16 mouse cellular contexts compared by ENCODE assay signal in the genomic region with DNA sequence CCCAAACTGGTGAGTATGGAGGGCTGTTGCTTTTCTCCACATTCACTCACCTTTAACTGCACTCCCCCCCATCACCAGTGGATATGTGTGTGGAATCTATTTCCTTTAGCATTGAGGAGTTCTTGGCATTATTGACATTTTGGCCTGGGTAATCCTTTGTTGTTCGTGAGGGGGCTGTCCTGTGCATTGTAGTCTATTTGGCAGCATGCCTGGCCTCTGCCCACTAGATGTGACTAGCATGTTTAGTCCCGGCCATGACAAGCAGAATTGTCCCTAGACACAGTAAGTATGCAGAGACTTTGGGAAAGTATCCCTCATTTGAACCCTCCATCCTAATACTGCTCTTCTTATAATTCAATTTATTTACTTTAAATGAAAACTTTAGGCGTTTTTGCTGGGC. TPM values are rescaled to one million over a fixed set of nuclear protein-coding genes. Genes with fewer than 3 reads are reported as not detected.
A peak's percentile ranks its signal among the peaks of the same experiment; 100 is the strongest.
DNase-seq lines count a peak whose midpoint lies in the region; ATAC-seq lines count a peak whose summit lies in the region.
"Had no signal": no experiment of that assay in that cellular context is flagged by ENCODE, and none has a peak within 500 bp of the region (broad histone marks: within the 10 kb centered on the region; RNA-seq: fewer than 3 reads in every experiment).

No protein-coding gene starts in this region.

- ATAC-seq in forebrain, embryonic 13.5 days: peak; percentile 58; the same call in 1 of the 2 replicates
- no peak for ATAC-seq in forebrain, embryonic 12.5 days (ENCODE audit: low FRiP score)

- H3K36me3 ChIP-seq in forebrain, embryonic 13.5 days (ENCODE audit: poor library complexity, severe bottlenecking): no peaks in the 10 kb centered on the region
- H3K36me3 ChIP-seq in forebrain, embryonic 12.5 days (replicated peaks): no peaks in the 10 kb centered on the region
- H3K36me3 ChIP-seq: heart, embryonic 15.5 days; kidney, embryonic 15.5 days; liver, embryonic 13.5 days; stomach, embryonic 15.5 days had no signal

- H3K9me3 ChIP-seq in forebrain, embryonic 13.5 days (replicated peaks): no peaks in the 10 kb centered on the region
- H3K9me3 ChIP-seq in forebrain, embryonic 12.5 days: no peaks in the 10 kb centered on the region
- H3K9me3 ChIP-seq: heart, embryonic 15.5 days; kidney, embryonic 15.5 days; liver, embryonic 13.5 days; stomach, embryonic 15.5 days had no signal

- no peak overlapping the region for H3K9ac ChIP-seq in forebrain, embryonic 13.5 days
- H3K9ac ChIP-seq in forebrain, embryonic 12.5 days: no peak overlapping the region
- H3K9ac ChIP-seq: heart, embryonic 15.5 days; kidney, embryonic 15.5 days; liver, embryonic 13.5 days; stomach, embryonic 15.5 days had no signal

- peak; percentile 40 for DNase-seq in lung, postnatal 10 days
- no peak for DNase-seq in lung, postnatal 36 days
- peak; percentile 17 for DNase-seq in right cerebral cortex, postnatal 4 days
- DNase-seq in right cerebral cortex, postnatal 14 days: no peak
- DNase-seq in adrenal gland, postnatal 14 days: no peak
- DNase-seq in left cerebral cortex, postnatal 25 days (ENCODE audit: low spot score in 2 of 2): no peak
- DNase-seq: cerebellum, postnatal 25 days; layer of hippocampus, postnatal 36 days; liver, embryonic 13.5 days; spleen, adult 18-20 months had no signal

- no peak overlapping the region for H3K27ac ChIP-seq in forebrain, embryonic 13.5 days
- H3K27ac ChIP-seq in forebrain, embryonic 12.5 days: no peak overlapping the region
- H3K27ac ChIP-seq: heart, embryonic 15.5 days; kidney, embryonic 15.5 days; liver, embryonic 13.5 days; stomach, embryonic 15.5 days had no signal

- H3K4me1 ChIP-seq in forebrain, embryonic 13.5 days: peaks cover 10% of the 10 kb centered on the region; the same call in 1 of the 2 replicates
- peaks cover 12% of the 10 kb centered on the region for H3K4me1 ChIP-seq in forebrain, embryonic 12.5 days
- H3K4me1 ChIP-seq: heart, embryonic 15.5 days; liver, embryonic 13.5 days; stomach, embryonic 15.5 days had no signal

- H3K4me2 ChIP-seq in forebrain, embryonic 13.5 days: no peak overlapping the region
- H3K4me2 ChIP-seq in forebrain, embryonic 12.5 days: no peak overlapping the region
- H3K4me2 ChIP-seq: heart, embryonic 15.5 days; kidney, embryonic 15.5 days; liver, embryonic 13.5 days; stomach, embryonic 15.5 days had no signal

- intact Hi-C loops in left cerebral cortex, postnatal 25 days (cut with DNase I): no loop called here

- no peaks in the 10 kb centered on the region for H3K27me3 ChIP-seq in forebrain, embryonic 13.5 days
- H3K27me3 ChIP-seq in forebrain, embryonic 12.5 days: no peaks in the 10 kb centered on the region
- H3K27me3 ChIP-seq: CH12.LX; heart, embryonic 15.5 days; kidney, embryonic 15.5 days; liver, embryonic 13.5 days; stomach, embryonic 15.5 days had no signal

- WGBS in forebrain, embryonic 13.5 days: 44% methylated on average over 3 of the region's 3 CpGs
- 63% methylated on average over 3 of the region's 3 CpGs for WGBS in forebrain, embryonic 12.5 days

- H3K4me3 ChIP-seq in forebrain, embryonic 13.5 days: no peak overlapping the region
- no peak overlapping the region for H3K4me3 ChIP-seq in forebrain, embryonic 12.5 days (replicated peaks)
- H3K4me3 ChIP-seq: heart, embryonic 15.5 days; kidney, embryonic 15.5 days; liver, embryonic 13.5 days; stomach, embryonic 15.5 days had no signal

RNA-seq across cellular contexts. Expression of gene Ptch1, which starts 24.2 kb away (rescaled TPM):
- 11.3 and 16.0 TPM in 2 replicates for polyA plus RNA-seq in forebrain, embryonic 13.5 days (2015; fragmentation: Nextera tagmentation; extraction: Ambion mirVana)
- polyA plus RNA-seq in forebrain, embryonic 12.5 days (2016; fragmentation: Nextera tagmentation; extraction: Ambion mirVana): 24.0 and 24.4 TPM in 2 replicates
- 38.6 and 39.5 TPM in 2 replicates for total RNA-seq in adrenal gland, postnatal 14 days (2021)
- 10 to 100 TPM; 44.5 to 48.0 TPM for total RNA-seq in left cerebral cortex, postnatal 25 days (2021)

Comparison
In these comparisons a context has a peak if more than half of its experiments do, and no peak if none do; other contexts are left out.
1. DNase-seq: peak in lung, postnatal 10 days (single experiment) and right cerebral cortex, postnatal 4 days (single experiment); none in lung, postnatal 36 days (single experiment), right cerebral cortex, postnatal 14 days (single experiment), adrenal gland, postnatal 14 days (single experiment) and left cerebral cortex, postnatal 25 days (0 of 2).